Mouse (Mus musculus) midbrain, embryonic 15.5 days (tissue): ENCODE measurements around the gene Tle2. TPM values are rescaled to one million over a fixed set of nuclear protein-coding genes. Genes with fewer than 3 reads are reported as not detected.

Experiments used
- ATAC-seq: fragments of 200-750 bp; cut with Nextera tagmentation; replicated peaks from 2 replicates; pipeline ENCODE4 v1.8.0; 2017; ENCODE audit warnings: moderate TSS enrichment
- H3K27ac ChIP-seq: fragments of 300-500 bp; sonication (generic); 2 replicates; pipeline ENCODE4 v1.5.1; 2015; ENCODE audit warnings: mild to moderate bottlenecking, inconsistent platforms
- H3K27me3 ChIP-seq: fragments of 300-500 bp; sonication (generic); replicated peaks from 2 replicates; pipeline ENCODE4 v1.6.1; 2015; ENCODE audit warnings: inconsistent platforms
- H3K36me3 ChIP-seq: fragments of 300-500 bp; sonication (generic); replicated peaks from 2 replicates; pipeline ENCODE4 v1.6.1; 2015; ENCODE audit warnings: inconsistent platforms
- H3K4me1 ChIP-seq: fragments of 300-500 bp; sonication (generic); 2 replicates; pipeline ENCODE4 v1.6.1; 2015; ENCODE audit warnings: inconsistent platforms
- H3K4me2 ChIP-seq: fragments of 300-500 bp; sonication (generic); 2 replicates; pipeline ENCODE4 v1.6.1; 2015; ENCODE audit warnings: inconsistent platforms, mild to moderate bottlenecking, moderate library complexity
- H3K4me3 ChIP-seq: fragments of 300-500 bp; sonication (generic); 2 replicates; pipeline ENCODE4 v1.5.1; 2015; ENCODE audit warnings: mild to moderate bottlenecking, inconsistent platforms
- H3K9ac ChIP-seq: fragments of 300-500 bp; sonication (generic); 2 replicates; pipeline ENCODE4 v1.6.1; 2015; ENCODE audit warnings: mild to moderate bottlenecking, inconsistent platforms
- H3K9me3 ChIP-seq: fragments of 300-500 bp; sonication (generic); 2 replicates; pipeline ENCODE4 v1.6.1; 2016; ENCODE audit warnings: inconsistent platforms
- WGBS: fragments of 180-500 bp; shearing (Covaris S2); methylation state at CpG from one replicate; pipeline ENCODE4 v1.1.7; 2015; ENCODE audit warnings: mixed read lengths; 5-methylcytosine and 5-hydroxymethylcytosine counted together
- polyA plus RNA-seq: library from polyadenylated mRNA; unstranded; fragments of >200 nt; fragmentation: Nextera tagmentation; extraction: Ambion mirVana; gene quantifications from 2 replicates; pipeline ENCODE4 v1.2.1, GENCODE M21; 2015

The Tle2 gene
- polyA plus RNA-seq, 1 experiment from 2014 or later: 58.8 TPM

DNA sequence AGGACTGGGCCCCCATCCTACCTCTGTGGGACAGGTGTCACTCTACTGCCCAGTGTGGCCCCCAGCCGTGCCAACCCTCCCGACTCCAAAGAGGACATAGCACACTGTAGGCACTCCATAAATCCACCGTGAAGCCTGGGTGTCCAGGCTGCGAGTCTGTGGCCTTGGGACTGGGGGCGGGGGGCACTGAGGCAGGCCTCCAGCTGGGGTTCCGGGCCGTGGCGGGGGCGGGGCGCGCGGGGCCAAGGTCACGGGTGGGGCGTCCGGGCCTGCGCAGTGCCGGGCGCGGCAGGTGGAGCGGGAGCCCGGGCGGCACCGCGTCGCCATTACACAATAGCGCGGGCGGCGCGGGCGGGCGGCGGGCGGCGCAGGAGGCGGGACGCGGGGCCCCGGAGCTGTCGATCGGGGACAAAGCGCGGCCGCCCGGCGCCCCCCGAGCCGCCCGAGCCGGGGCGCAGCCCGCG is 15.2 kb upstream of the Tle2 start, which contains the start of gene Aes:
Gene Aes, plus strand, starts transcription at position 326 of the 464 bp plus-strand sequence.
- Histone ChIP-seq H3K4me2 (peak within 1 kb of the TSS; percentile 89), H3K27ac (peak within 1 kb of the TSS; percentile 87), H3K4me1 (peaks cover 40% of the 10 kb centered on the region), H3K27me3 (no peaks in the 10 kb centered on the region), H3K36me3 (no peaks in the 10 kb centered on the region), H3K4me3 (peak within 1 kb of the TSS; percentile 95), H3K9me3 (no peaks in the 10 kb centered on the region), H3K9ac (peak within 1 kb of the TSS; percentile 99)
- ATAC-seq: peak; percentile 57
- WGBS: 1% methylated on average over 51 of the region's 53 CpGs

DNA sequence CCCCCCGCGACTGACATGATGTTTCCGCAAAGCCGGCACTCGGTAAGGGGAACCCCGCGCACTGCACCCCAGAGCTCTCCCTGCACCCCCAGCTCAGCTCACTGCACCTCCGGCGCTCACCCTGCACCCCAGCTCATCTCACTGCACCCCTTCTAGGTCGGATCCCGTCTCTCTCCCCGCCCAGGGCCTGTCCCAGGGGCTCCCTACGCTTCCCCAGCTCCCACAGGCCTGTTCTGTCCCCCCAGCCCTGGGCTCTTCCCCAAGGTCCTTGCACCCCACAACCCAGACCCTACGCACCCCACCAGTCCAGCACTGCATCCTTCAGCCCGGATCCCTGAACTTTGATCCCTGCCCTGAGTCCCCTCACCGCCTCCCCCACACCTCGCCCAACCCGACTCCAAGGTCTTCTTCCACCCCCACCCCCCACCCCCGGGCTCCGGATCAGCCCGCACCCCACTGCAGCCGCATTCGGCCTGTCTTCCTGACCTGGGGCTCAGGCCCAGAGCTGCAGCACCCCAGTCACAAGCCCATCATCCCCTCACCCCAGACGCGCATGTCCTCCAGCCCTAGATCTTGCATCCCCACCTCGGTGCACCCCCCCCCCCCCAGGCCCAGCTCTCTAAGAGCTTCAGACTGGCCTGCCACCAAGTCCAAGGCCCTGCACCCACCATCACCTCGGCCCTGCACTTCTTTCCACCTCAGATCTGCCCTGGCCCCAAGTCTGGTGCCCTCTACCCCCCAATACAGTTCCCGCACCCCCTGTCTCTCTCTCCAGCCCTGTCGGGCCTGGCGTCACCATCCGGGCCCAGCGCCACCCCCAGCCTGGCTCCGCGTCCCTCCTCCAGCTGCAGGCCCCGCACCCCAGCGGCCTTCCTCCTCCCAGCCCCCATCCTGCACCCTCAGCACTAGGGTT is 14.5 kb upstream of the Tle2 start:
- peaks cover 46% of the 10 kb centered on the region for H3K4me1 ChIP-seq
- H3K36me3 ChIP-seq: 0 out of 2 replicates have a peak, but pooled peaks cover 6% of the 10 kb centered on the region
- peak overlapping the region; percentile 87 for H3K27ac ChIP-seq
- H3K4me2 ChIP-seq: peak overlapping the region; percentile 89
- WGBS: under 1% methylated on average over 36 of the region's 36 CpGs
- H3K4me3 ChIP-seq: peak overlapping the region; percentile 95
- H3K27me3 ChIP-seq: peaks cover 4% of the 10 kb centered on the region
- peak; percentile 49 for ATAC-seq
- no peaks in the 10 kb centered on the region for H3K9me3 ChIP-seq
- peak overlapping the region; percentile 99 for H3K9ac ChIP-seq

DNA sequence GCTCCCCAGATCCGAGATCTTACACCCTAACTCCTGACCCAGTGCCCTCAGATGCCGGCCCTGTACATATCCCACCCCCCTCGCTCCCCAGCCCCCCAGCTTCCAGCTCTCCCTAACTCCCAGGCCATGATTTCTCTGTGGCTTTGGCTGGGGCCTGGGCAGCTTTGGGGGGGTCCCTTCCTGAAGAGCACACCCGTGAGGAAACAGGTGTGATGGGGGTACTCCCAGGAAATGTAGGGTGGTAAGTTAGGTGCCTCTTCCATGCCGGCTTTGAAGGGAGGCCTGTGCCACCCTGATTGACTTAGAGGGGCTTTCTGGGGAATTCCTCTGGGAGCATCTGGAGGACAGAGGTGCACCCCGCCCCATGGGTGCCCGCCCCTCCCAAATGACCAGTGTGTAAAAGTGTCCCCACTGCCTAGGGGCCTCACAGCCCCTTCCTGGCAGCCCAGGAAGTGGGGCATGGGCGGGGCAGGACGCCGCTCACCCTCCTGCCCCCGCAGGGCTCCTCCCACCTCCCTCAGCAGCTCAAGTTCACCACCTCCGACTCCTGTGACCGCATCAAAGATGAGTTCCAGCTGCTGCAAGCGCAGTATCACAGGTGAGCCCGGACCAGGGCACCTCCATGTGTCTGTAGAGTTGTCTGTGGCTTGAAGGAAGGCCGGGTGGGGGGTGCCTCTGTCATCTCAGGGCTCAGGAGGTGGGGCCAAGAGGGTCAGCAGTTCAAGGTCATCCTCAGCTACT is 13.5 kb upstream of the Tle2 start:
- 0 out of 2 replicates have a peak overlapping the region, but pooled peaks have one; percentile 87 for H3K27ac ChIP-seq
- peak overlapping the region; percentile 99 for H3K9ac ChIP-seq
- H3K4me1 ChIP-seq: peaks cover 51% of the 10 kb centered on the region
- peak overlapping the region; percentile 89 for H3K4me2 ChIP-seq
- H3K4me3 ChIP-seq: peak overlapping the region; percentile 95
- H3K9me3 ChIP-seq: no peaks in the 10 kb centered on the region
- 34% methylated on average over 16 of the region's 16 CpGs for WGBS
- peak; percentile 0; the same call in 1 of the 2 replicates for ATAC-seq
- peaks cover 14% of the 10 kb centered on the region for H3K27me3 ChIP-seq
- peaks cover 11% of the 10 kb centered on the region; the same call in 1 of the 2 replicates for H3K36me3 ChIP-seq

DNA sequence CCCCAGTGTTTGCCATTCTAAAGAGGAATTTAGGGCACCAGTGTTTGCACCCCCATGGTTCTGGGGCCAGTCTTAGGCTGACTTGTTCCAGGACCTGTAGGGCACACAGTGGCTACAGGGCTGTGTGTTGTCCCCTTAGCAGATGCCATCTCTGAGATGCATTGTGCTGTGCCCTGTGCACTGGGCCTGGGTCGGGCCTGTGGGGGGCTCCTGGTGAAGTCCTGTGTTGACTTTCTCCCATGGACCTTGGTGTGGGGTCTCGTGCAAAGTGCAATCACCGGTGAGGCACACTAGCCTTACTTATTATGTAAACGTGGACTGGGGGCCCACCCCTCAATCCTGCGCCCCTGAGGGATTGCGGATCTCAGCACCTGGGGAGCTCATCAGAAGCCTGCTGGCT is 11.9 kb upstream of the Tle2 start:
- no peak overlapping the region for H3K27ac ChIP-seq
- peak overlapping the region; percentile 20 for H3K4me2 ChIP-seq
- H3K36me3 ChIP-seq: peaks cover 11% of the 10 kb centered on the region; the same call in 1 of the 2 replicates
- WGBS: 79% methylated on average over 6 of the region's 6 CpGs
- H3K4me3 ChIP-seq: no peak overlapping the region
- peaks cover 26% of the 10 kb centered on the region for H3K27me3 ChIP-seq
- peaks cover 51% of the 10 kb centered on the region for H3K4me1 ChIP-seq
- H3K9ac ChIP-seq: no peak overlapping the region
- ATAC-seq: no peak
- no peaks in the 10 kb centered on the region for H3K9me3 ChIP-seq

DNA sequence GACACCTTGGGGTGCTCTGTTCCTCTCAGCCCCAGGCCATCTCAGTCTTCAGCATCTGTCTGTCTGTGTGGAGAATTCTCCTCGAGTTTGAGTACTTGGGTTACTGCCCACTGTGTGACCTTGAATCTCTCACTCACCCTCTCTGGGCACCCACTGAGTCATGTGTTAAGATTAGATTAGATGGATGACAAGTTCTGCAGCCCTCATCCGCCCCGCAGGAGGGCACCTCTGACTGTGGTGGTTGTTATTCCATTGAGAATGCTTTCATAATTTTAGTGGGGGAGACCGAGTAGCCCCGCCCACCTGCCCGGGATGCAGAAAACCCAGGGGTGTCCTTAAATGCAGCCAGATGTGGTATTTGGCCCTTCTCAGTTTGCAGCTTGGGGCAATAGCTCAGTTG is 10.9 kb upstream of the Tle2 start:
- Histone ChIP-seq H3K27ac (no peak overlapping the region), H3K4me2 (no peak overlapping the region), H3K27me3 (peaks cover 31% of the 10 kb centered on the region), H3K9me3 (no peaks in the 10 kb centered on the region), H3K4me1 (peaks cover 58% of the 10 kb centered on the region), H3K36me3 (peaks cover 11% of the 10 kb centered on the region; the same call in 1 of the 2 replicates), H3K9ac (no peak overlapping the region), H3K4me3 (0 out of 2 replicates have a peak overlapping the region, but pooled peaks have one; percentile 9)
- 56% methylated on average over 6 of the region's 6 CpGs for WGBS
- no peak for ATAC-seq

DNA sequence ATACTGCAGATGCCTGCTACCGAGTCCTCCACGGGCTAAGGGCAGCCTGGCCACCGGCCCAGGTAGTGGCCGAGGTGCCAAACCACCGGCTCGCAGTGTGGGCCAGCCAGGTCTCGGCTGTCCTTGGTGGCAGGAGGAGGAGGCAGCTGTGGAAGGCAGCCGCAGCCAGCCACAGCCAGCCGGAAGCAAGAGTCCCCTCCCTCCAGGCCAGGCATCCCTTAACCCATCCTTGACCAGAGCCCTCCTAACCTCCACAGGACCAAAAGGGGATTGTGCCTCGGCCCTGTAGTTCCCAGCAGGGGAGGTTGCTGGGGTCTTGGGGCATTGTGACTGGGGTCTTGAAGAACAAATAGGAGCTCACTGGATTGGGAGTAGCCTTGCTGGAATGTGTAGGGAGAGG is 10.1 kb upstream of the Tle2 start:
- peak overlapping the region; percentile 33 for H3K4me2 ChIP-seq
- no peak for ATAC-seq
- H3K27me3 ChIP-seq: peaks cover 31% of the 10 kb centered on the region
- no peak overlapping the region for H3K27ac ChIP-seq
- H3K4me1 ChIP-seq: peaks cover 61% of the 10 kb centered on the region
- H3K9me3 ChIP-seq: no peaks in the 10 kb centered on the region
- WGBS: 11% methylated on average over 10 of the region's 10 CpGs
- H3K36me3 ChIP-seq: peaks cover 11% of the 10 kb centered on the region; the same call in 1 of the 2 replicates
- peak overlapping the region; percentile 9; the same call in 1 of the 2 replicates for H3K4me3 ChIP-seq
- H3K9ac ChIP-seq: no peak overlapping the region

DNA sequence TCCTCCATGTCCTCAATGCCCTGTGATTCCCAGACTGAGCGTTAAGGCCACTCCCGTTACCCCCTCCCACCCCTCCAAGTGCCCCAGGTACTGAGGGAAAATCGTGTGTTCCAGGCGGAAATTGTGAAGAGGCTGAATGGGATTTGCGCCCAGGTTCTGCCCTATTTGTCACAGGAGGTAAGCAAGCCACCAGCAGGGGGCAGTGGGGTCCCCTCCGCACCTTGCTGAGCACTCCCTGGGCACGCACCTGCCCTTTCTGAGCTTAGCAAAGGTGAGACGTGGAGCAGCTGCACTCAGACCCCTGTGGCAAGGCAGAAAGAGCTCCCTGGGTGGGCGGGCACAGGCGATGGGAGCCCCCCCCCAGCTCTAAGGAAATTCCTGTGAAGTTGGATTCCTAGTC is 9.6 kb upstream of the Tle2 start:
- ATAC-seq: no peak
- 22% methylated on average over 10 of the region's 10 CpGs for WGBS
- Histone ChIP-seq H3K9ac (no peak overlapping the region), H3K9me3 (no peaks in the 10 kb centered on the region), H3K4me3 (no peak overlapping the region), H3K4me2 (no peak overlapping the region), H3K27me3 (peaks cover 31% of the 10 kb centered on the region), H3K27ac (no peak overlapping the region), H3K4me1 (peaks cover 66% of the 10 kb centered on the region), H3K36me3 (peaks cover 11% of the 10 kb centered on the region; the same call in 1 of the 2 replicates)

DNA sequence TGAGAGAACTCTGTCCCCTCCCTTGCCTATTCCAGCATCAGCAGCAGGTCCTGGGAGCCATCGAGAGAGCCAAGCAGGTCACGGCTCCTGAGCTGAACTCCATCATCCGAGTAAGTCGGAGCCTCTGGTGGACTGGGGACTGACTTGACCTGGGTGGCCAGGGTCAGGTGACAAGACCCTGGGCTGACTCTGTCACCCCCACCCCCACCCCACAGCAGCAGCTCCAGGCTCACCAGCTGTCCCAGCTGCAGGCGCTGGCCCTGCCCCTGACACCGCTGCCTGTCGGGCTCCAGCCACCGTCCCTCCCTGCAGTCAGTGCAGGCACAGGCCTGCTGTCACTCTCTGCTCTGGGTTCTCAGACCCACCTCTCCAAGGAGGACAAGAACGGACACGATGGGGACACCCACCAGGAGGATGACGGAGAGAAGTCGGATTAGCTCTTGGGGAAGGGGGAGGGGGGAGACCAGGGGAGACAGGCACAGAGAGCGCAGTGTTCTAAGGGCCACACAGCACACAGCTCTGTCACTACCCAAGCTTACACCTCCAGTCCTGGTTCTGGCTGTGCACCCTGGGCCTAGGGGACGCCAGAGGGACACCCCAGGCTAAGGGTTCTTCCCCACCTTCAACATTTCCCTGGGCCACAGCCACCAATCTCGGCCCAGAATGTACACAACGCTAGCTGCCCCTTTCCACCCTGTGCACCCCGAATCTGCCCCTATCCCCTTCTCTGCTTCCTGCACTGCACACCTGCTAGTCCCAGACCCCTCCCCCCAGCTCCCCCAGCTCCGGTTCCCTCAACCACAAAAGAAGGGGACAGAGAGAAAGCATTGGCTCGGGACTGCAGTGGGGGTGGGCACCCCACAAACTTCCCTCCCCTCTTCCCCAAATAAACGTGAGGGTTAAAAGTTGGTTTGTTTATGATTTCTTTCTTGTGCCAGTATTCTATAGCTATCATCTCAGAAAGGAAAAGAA is 8.8 kb upstream of the Tle2 start:
- H3K9ac ChIP-seq: no peak overlapping the region
- peaks cover 11% of the 10 kb centered on the region; the same call in 1 of the 2 replicates for H3K36me3 ChIP-seq
- H3K9me3 ChIP-seq: no peaks in the 10 kb centered on the region
- peaks cover 31% of the 10 kb centered on the region for H3K27me3 ChIP-seq
- no peak overlapping the region for H3K4me2 ChIP-seq
- H3K4me3 ChIP-seq: no peak overlapping the region
- H3K27ac ChIP-seq: no peak overlapping the region
- H3K4me1 ChIP-seq: peaks cover 69% of the 10 kb centered on the region
- ATAC-seq: no peak
- 35% methylated on average over 20 of the region's 20 CpGs for WGBS

DNA sequence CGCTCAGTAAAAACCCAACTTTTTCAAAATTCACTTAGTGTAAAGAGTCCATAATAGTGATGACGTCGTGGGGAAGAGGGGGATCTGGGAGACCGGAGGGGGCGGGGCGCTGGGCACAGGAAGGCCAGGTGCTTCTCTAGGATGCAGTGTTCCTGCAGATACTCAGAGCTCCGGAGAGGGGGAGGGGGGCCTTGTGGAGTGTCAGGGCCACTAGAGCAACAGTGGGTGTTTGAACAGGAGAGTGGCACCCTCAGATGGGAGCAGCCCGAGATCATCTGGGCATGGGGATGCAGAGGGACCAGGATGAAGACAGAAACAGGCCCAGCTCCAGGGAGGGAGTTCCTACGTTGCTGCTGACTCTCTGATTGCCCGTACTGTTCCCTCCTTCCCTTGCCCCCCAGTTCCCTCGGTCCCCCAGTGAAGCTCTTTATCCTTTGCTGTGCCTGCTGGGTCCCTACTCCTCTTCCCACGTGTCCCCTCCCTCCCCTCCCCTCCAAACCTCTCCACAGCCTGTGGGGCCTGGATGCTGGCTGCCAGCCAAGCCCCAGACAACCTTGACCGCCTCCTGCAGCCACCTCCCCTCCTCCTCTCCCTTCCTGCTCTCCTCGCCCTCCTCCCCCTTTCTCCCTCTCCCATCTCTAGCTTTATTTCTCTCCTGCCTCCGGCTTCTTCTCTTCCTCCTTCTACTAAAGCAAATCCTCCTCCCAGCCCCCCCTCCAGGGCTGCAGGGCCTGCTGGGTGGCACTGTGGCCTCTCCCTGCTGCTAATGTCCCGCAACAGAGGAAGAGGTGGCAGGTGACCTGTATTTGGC is 5.8 kb upstream of the Tle2 start:
- H3K9me3 ChIP-seq: no peaks in the 10 kb centered on the region
- peak overlapping the region; percentile 17 for H3K4me2 ChIP-seq
- peaks cover 44% of the 10 kb centered on the region for H3K27me3 ChIP-seq
- H3K36me3 ChIP-seq: peaks cover 11% of the 10 kb centered on the region; the same call in 1 of the 2 replicates
- WGBS: 9% methylated on average over 15 of the region's 16 CpGs
- H3K9ac ChIP-seq: no peak overlapping the region
- ATAC-seq: no peak
- H3K4me3 ChIP-seq: no peak overlapping the region
- peaks cover 65% of the 10 kb centered on the region for H3K4me1 ChIP-seq
- H3K27ac ChIP-seq: peak overlapping the region; percentile 89

DNA sequence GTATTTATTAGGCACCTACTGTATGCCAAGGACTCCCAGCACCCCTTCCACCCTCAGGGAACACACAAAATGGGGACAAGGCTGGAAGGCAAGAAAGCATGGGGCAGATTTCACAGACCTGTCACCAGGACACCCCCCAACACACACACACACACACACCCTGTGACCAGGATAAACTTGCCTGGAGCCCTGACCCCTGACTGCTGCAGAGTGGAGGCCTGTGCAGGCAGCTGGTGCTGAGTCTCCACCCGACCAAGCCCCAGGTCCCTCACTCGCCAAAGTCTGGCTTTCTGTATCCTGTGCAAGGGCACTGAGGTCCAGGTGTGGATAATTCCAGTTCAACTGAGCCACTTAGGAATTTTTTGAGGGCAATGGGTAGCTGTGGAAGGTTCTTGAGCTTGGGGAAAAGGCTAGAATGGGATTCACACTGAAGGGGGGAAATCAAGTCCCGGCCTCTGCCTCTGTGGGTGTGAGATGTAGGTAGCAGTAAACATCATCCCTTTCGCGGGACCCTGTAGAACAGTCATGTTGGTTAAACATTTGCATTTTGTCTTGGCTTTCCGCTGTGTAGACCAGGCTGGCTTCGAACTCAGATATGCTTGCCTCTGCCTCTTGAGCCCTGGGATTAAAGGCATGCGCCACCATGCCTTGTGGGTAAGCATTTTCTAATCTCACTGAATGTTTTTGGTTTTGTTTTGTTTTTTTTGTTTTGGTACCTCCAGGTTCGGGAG is 4.7 kb upstream of the Tle2 start:
- H3K27me3 ChIP-seq: peaks cover 53% of the 10 kb centered on the region

More for the DNA sequence above, 4.7 kb upstream of the Tle2 start:
- Histone ChIP-seq H3K36me3 (peaks cover 8% of the 10 kb centered on the region; the same call in 1 of the 2 replicates), H3K9me3 (no peaks in the 10 kb centered on the region), H3K27ac (peak overlapping the region; percentile 89), H3K4me1 (peaks cover 56% of the 10 kb centered on the region), H3K4me2 (no peak overlapping the region), H3K4me3 (no peak overlapping the region), H3K9ac (no peak overlapping the region)
- ATAC-seq: no peak
- 40% methylated on average over 9 of the region's 9 CpGs for WGBS
